Mouse (Mus musculus): Measurements from ENCODE around the gene Nfxl1.
A peak's percentile ranks its signal among the peaks of the same experiment; 100 is the strongest.
"Not testable (repeated sequence)": the region's sequence is repeated elsewhere in the genome, so short reads cannot be mapped to it uniquely, and the experiment has no call there.

The Nfxl1 gene

GRCm38 (mm10) chr5:72559544-72560049, at the start of gene Nfxl1:
Gene Nfxl1, minus strand, starts transcription at chr5:72559684.
- DNase-seq (ENCODE audit: low spot score in 2 of 2): peak; percentile 93 to 97

GRCm38 (mm10) chr5:72603138-72603537, 43.7 kb upstream of the Nfxl1 start:
- DNase-seq (ENCODE audit: low spot score in 2 of 2): no peak

- DNase-seq (ENCODE audit: low spot score in 2 of 2): peak in 1 of 2 experiments; percentile 58
Measured at GRCm38 (mm10) chr5:72601006-72601405, 41.5 kb upstream of the Nfxl1 start.

- no peak for DNase-seq (ENCODE audit: low spot score in 2 of 2)
Measured at GRCm38 (mm10) chr5:72587192-72587681, 27.8 kb upstream of the Nfxl1 start, which contains the start of gene Gm5868. Gene Gm5868, minus strand, starts transcription at chr5:72587551.

- DNase-seq (ENCODE audit: low spot score in 2 of 2): not testable (repeated sequence)
Measured at GRCm38 (mm10) chr5:72586667-72587191, 27.2 kb upstream of the Nfxl1 start.

- DNase-seq (ENCODE audit: low spot score in 2 of 2): not testable (repeated sequence)
Measured at GRCm38 (mm10) chr5:72586122-72586521, 26.6 kb upstream of the Nfxl1 start.

- DNase-seq (ENCODE audit: low spot score in 2 of 2): not testable (repeated sequence)
Measured at GRCm38 (mm10) chr5:72580970-72581332, 21.5 kb upstream of the Nfxl1 start, which contains the start of gene Zar1. Gene Zar1, minus strand, starts transcription at chr5:72581254.

- DNase-seq (ENCODE audit: low spot score in 2 of 2): not testable (repeated sequence)
Measured at GRCm38 (mm10) chr5:72580088-72580969, 20.8 kb upstream of the Nfxl1 start.

- not testable (repeated sequence) for DNase-seq (ENCODE audit: low spot score in 2 of 2)
Measured at GRCm38 (mm10) chr5:72579599-72579998, 20.1 kb upstream of the Nfxl1 start.

- no peak for DNase-seq (ENCODE audit: low spot score in 2 of 2)
Measured at GRCm38 (mm10) chr5:72565621-72566020, 6.1 kb upstream of the Nfxl1 start.

GRCm38 (mm10) chr5:72563183-72563582, 3.7 kb upstream of the Nfxl1 start:
- DNase-seq (ENCODE audit: low spot score in 2 of 2): not testable (repeated sequence)

- DNase-seq (ENCODE audit: low spot score in 2 of 2): no peak
Measured at GRCm38 (mm10) chr5:72560976-72561628, 1.6 kb upstream of the Nfxl1 start.

- DNase-seq (ENCODE audit: low spot score in 2 of 2): peak in 1 of 2 experiments; percentile 6
Measured at GRCm38 (mm10) chr5:72558716-72559526, 563 bp downstream of the Nfxl1 start.

- no peak for DNase-seq (ENCODE audit: low spot score in 2 of 2)
Measured at GRCm38 (mm10) chr5:72556245-72556644, 3.2 kb downstream of the Nfxl1 start.

GRCm38 (mm10) chr5:72551209-72551608, 8.3 kb downstream of the Nfxl1 start:
- DNase-seq (ENCODE audit: low spot score in 2 of 2): no peak

GRCm38 (mm10) chr5:72528896-72529295, 30.6 kb downstream of the Nfxl1 start:
- no peak for DNase-seq (ENCODE audit: low spot score in 2 of 2)

- no peak for DNase-seq (ENCODE audit: low spot score in 2 of 2)
Measured at GRCm38 (mm10) chr5:72513808-72514207, 45.7 kb downstream of the Nfxl1 start.

GRCm38 (mm10) chr5:72505740-72506139, 53.7 kb downstream of the Nfxl1 start:
- no peak for DNase-seq (ENCODE audit: low spot score in 2 of 2)

- no peak for DNase-seq (ENCODE audit: low spot score in 2 of 2)
Measured at GRCm38 (mm10) chr5:72503531-72504523, 55.7 kb downstream of the Nfxl1 start, which contains the start of gene Corin. Gene Corin, minus strand, starts transcription at chr5:72504473.

- no peak for DNase-seq (ENCODE audit: low spot score in 2 of 2)
Measured at GRCm38 (mm10) chr5:72502778-72503177, 56.7 kb downstream of the Nfxl1 start.

All from urinary bladder, postnatal 36 days (tissue).